In genomic region chr12:84154786-84155522, GRCm38 (mm10) we compare ENCODE assay signal across 9 mouse cellular contexts. TPM values are rescaled to one million over a fixed set of nuclear protein-coding genes. Genes with fewer than 3 reads are reported as not detected.
A peak's percentile ranks its signal among the peaks of the same experiment; 100 is the strongest.
DNase-seq lines count a peak whose midpoint lies in the region; ATAC-seq and TF ChIP-seq lines count a peak whose summit lies in the region.
"Had no signal": no experiment of that assay in that cellular context is flagged by ENCODE, and none has a peak within 500 bp of the region (broad histone marks: within the 10 kb centered on the region; RNA-seq: fewer than 3 reads in every experiment).

No protein-coding gene starts in this region.

- TF ChIP-seq EP300 in lung, postnatal 0 days (IDR thresholded peaks at IDR 0.05), result no peak

- peaks cover 42% of the 10 kb centered on the region for H3K36me3 ChIP-seq in lung, postnatal 0 days (ENCODE audit: insufficient read depth, low read length)

- H3K4me2 ChIP-seq in lung, postnatal 0 days (replicated peaks; ENCODE audit: low read depth, low read length), result no peak overlapping the region

- WGBS in lung, postnatal 0 days, result 47% methylated on average over 11 of the region's 11 CpGs

- no peak for TF ChIP-seq CTCF in lung, postnatal 0 days (IDR thresholded peaks at IDR 0.05)

- H3K4me3 ChIP-seq in lung, postnatal 0 days (ENCODE audit: low read depth, low read length), result no peak overlapping the region

- peak; percentile 88 for DNase-seq in kidney, adult 11 months
- no peak for DNase-seq in kidney, postnatal 4 days
- DNase-seq in cerebellum, adult 11-12 months, result peak; percentile 96
- DNase-seq in heart, adult 9 months (ENCODE audit: low spot score in 2 of 2), result peak; percentile 65 to 81
- DNase-seq in lung, postnatal 0 days (ENCODE audit: low spot score), result peak; percentile 47
- DNase-seq in retina, postnatal 1 day, result no peak

- H3K27ac ChIP-seq in lung, postnatal 0 days (ENCODE audit: low read length), result no peak overlapping the region

- no peaks in the 10 kb centered on the region for H3K4me1 ChIP-seq in lung, postnatal 0 days (ENCODE audit: insufficient read depth, low read depth, low read length)

- H3K9ac ChIP-seq in lung, postnatal 0 days (replicated peaks; ENCODE audit: low read depth), result no peak overlapping the region

- no peaks in the 10 kb centered on the region for H3K9me3 ChIP-seq in lung, postnatal 0 days (ENCODE audit: low read length)

- peak; percentile 71 for ATAC-seq in lung, postnatal 0 days
- no peak for ATAC-seq in granulocyte monocyte progenitor cell, adult 5-6 weeks (replicated peaks; ENCODE audit: poor library complexity, severe bottlenecking)
- ATAC-seq in erythroblast, adult 5-6 weeks (replicated peaks; ENCODE audit: low FRiP score, poor library complexity, severe bottlenecking), result no peak

- no peaks in the 10 kb centered on the region for H3K27me3 ChIP-seq in lung, postnatal 0 days (replicated peaks; ENCODE audit: insufficient read depth, low read length)
- H3K27me3 ChIP-seq: CH12.LX had no signal

RNA-seq across cellular contexts. Expression of gene Pnma1, which starts 6.7 kb away (rescaled TPM):
- polyA plus RNA-seq in lung, postnatal 0 days (2015; fragmentation: Nextera tagmentation; extraction: Ambion mirVana), result 1.9 and 2.9 TPM in 2 replicates
- 0.26 and 0.47 TPM in 2 replicates for total RNA-seq in granulocyte monocyte progenitor cell, adult 5-6 weeks (2014; fragmentation: Nextera tagmentation)
- 0.17 TPM in 1 of 2 replicates, not detected in the other for total RNA-seq in granulocyte monocyte progenitor cell, adult 5-6 weeks (2017)
- total RNA-seq in erythroblast, adult 5-6 weeks (2015; ENCODE audit: low replicate concordance), result 1.5 and 4.4 TPM in 2 replicates
- total RNA-seq in erythroblast, adult 5-6 weeks (2017; ENCODE audit: low replicate concordance), result 1.0 and 4.5 TPM in 2 replicates

RNA-seq across cellular contexts. Expression of gene Dnal1, which starts 40.8 kb away (rescaled TPM):
- polyA plus RNA-seq in lung, postnatal 0 days (2015; fragmentation: Nextera tagmentation; extraction: Ambion mirVana), result 3.1 and 4.5 TPM in 2 replicates
- 1.5 and 4.1 TPM in 2 replicates for total RNA-seq in granulocyte monocyte progenitor cell, adult 5-6 weeks (2014; fragmentation: Nextera tagmentation)
- total RNA-seq in granulocyte monocyte progenitor cell, adult 5-6 weeks (2017), result 0.77 and 0.78 TPM in 2 replicates
- 0.63 TPM in 1 of 2 replicates, not detected in the other for total RNA-seq in erythroblast, adult 5-6 weeks (2015; ENCODE audit: low replicate concordance)
- not detected in 2 replicates for total RNA-seq in erythroblast, adult 5-6 weeks (2017; ENCODE audit: low replicate concordance)

RNA-seq across cellular contexts. Expression of gene Acot6, which starts 54.5 kb away (rescaled TPM):
- 1.1 and 1.3 TPM in 2 replicates for polyA plus RNA-seq in lung, postnatal 0 days (2015; fragmentation: Nextera tagmentation; extraction: Ambion mirVana)
- total RNA-seq in granulocyte monocyte progenitor cell, adult 5-6 weeks (2014; fragmentation: Nextera tagmentation), result 0.68 and 2.2 TPM in 2 replicates
- total RNA-seq in granulocyte monocyte progenitor cell, adult 5-6 weeks (2017), result 0.22 and 0.31 TPM in 2 replicates
- not detected in 2 replicates for total RNA-seq in erythroblast, adult 5-6 weeks (2015; ENCODE audit: low replicate concordance)
- total RNA-seq in erythroblast, adult 5-6 weeks (2017; ENCODE audit: low replicate concordance), result 0.42 and 2.3 TPM in 2 replicates

Comparison
In these comparisons a context has a peak if more than half of its experiments do, and no peak if none do; other contexts are left out.
1. DNase-seq: peak in kidney, adult 11 months (single experiment), cerebellum, adult 11-12 months (single experiment), heart, adult 9 months (2 of 2) and lung, postnatal 0 days (single experiment); none in kidney, postnatal 4 days (0 of 2) and retina, postnatal 1 day (single experiment).